Mouse (Mus musculus): Measurements from ENCODE around the gene Axl. TPM values are rescaled to one million over a fixed set of nuclear protein-coding genes. Genes with fewer than 3 reads are reported as not detected.

Gene Axl
- 4.9 to 6.4 TPM (median 5.8 TPM) in 3 replicates for total RNA-seq (2017)

GRCm38 (mm10) chr7:25788220-25789128 lies at the start of gene Axl:
Gene Axl, minus strand, starts transcription at chr7:25788705.
- no peak for ATAC-seq (replicated peaks; ENCODE audit: insufficient number of reproducible peaks, low FRiP score, low TSS enrichment, poor library complexity, severe bottlenecking)

DNA sequence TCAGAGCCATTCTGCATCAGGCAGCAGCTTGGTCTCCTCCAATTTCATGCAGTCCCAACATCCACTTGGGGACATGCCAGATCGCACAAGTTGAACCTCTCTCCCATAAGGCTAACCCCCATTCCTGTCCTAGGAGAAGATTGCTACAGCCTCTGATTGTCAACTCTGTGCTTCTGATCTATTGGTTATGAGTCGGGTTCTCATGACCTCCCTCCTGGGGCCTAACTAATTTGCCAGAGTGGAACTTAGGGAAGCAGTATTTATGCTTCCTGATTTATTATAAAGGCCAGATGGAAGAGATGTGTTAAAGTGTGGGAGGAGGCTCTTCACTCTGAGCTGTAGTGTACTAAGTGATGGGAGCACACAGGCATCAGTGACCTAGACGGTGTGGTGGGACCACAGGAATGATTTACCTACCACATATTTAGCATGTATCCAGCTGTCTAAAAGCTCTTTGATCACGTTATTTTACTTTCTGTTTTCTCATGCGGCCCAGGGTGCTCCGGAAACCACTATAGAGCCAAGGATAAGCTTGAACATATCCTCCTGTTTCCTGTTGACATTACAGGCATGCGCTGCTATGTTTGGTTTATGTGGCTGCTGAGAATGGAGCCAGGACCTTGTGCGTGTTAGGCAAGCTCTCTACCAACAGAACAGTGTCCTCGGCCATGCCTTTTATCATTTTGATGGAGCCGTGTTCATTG lies 46.8 kb upstream of the Axl start:
- no peak for ATAC-seq (replicated peaks; ENCODE audit: insufficient number of reproducible peaks, low FRiP score, low TSS enrichment, poor library complexity, severe bottlenecking)

DNA sequence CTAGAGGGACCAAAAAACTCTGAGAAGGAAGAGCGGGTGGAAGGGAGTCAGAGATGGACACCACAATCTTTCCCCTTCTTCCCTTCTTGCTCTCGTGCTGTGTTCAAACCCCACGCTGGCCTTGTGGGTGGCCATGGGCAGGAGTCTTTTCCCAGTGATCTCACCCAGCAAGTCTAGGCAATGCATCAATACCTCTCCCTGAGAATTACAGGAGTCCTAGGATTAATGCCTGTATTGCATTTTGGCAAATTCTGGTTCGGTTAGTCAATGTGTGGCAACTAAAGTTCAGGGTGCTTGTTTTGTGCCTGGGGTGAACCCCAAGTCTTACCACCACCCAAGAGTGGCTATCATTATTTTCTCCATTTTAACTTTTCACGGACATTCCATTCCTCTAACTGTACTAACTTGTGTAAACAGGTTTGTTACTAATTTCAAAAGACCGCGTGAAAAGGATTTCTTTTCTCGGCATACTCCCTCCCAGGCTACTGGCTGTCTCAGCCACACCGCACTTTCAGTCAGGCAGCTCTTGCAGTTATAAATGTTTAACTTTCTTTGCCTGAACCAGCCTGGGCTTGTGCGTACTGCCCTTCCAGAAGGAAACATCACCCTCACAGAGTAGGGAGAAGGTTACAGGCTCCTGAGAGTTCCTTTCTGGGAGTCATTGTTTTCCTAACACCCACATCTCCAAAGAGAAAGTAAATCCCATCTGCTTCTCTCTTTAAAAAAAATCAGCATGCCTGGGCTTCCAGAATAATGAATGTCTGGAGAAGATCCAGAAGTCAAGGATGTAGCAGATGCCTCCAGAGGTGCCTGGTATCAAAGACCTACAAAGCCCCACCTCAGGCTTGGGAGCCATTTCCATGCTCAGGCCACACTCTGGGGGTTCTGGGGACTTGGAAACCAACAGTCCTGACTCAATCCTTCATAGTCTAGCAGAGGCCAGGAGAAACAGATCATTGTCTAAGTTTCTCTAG lies 43.3 kb upstream of the Axl start:
- no peak for ATAC-seq (replicated peaks; ENCODE audit: insufficient number of reproducible peaks, low FRiP score, low TSS enrichment, poor library complexity, severe bottlenecking)

DNA sequence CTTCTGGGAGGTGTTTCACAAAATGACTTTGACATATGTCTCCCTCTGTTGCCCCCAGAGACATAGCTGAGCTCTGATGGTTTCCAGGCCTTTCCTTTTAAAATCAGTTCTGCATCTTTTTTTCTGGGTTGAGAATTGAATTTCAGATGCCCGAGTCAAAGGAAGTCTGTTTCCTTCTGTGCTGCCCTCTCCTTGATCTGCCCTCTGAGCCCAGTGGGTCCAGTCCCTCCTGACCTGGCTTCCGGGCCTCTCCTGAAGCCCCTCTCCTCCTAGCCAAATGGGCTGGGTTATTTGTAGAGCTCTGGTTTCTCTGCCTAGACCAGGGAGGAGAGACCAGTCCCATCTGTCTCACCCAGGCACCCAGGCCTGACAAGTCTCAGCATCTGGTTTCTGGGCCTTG lies 41.7 kb upstream of the Axl start:
- ATAC-seq (replicated peaks; ENCODE audit: insufficient number of reproducible peaks, low FRiP score, low TSS enrichment, poor library complexity, severe bottlenecking): no peak

GRCm38 (mm10) chr7:25827199-25827598 lies 38.7 kb upstream of the Axl start:
- ATAC-seq (replicated peaks; ENCODE audit: insufficient number of reproducible peaks, low FRiP score, low TSS enrichment, poor library complexity, severe bottlenecking): 0 out of 2 replicates have a peak, but pooled peaks have one; percentile 47

- ATAC-seq (replicated peaks; ENCODE audit: insufficient number of reproducible peaks, low FRiP score, low TSS enrichment, poor library complexity, severe bottlenecking): no peak
These were observed 37.5 kb upstream of the Axl start for GRCm38 (mm10) chr7:25826029-25826428.

DNA sequence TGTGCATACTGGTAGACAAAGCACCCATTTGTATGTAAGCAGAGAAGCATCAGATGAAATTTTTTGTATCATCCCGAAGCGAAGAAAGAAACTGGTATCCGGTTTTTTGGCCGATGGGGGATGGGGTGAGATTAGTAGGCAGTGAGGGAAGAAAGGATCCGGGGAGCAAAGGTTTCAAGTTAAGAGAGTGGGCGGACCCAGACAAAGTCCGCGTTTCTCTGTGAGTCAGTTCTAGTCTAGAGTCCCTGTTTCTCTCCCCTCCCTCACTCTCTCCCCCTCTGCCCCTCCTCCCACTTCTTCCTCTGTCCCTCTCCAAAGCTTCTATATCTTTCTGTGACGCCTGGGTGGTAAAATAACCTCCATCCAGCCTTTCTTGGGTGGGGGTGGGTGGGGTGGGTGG lies 36.5 kb upstream of the Axl start:
- no peak for ATAC-seq (replicated peaks; ENCODE audit: insufficient number of reproducible peaks, low FRiP score, low TSS enrichment, poor library complexity, severe bottlenecking)

DNA sequence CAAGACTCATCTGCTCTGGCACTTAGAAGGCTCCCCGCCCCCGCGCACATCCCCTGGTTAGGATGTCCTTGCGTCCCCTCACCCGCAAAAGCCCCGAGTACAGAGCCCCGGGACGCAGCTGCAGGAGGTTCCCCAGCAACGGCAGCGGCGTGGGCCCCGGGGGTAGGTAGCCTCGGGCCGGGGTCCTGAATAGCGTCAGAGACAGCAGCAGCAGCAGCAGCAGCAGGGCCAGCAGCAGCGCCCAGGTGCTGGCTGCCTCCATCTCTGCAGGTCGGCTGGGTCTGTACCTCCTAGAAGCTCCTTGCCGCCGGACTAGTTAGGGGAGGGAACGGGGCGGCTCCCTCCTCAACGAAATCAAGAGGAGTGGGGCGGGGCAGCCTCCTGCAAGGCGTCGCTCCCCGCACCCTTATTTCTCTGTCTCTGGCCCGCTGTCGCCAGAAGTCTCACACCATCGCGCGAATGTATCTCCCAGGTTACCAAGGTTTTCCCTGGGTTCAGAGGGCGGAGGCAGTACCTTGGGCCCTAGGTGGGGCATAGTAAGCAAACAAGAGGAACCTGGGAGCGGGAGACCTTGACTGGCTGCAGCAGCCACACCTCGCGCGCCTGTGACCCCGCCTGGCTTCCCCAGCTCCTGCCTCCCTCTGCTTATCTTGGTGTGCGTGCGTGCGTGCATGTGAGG lies 27.9 kb upstream of the Axl start, which contains the start of gene Cyp2s1:
Gene Cyp2s1 (minus strand): TSS at position 673 of the 679 bp plus-strand sequence.
- peak; percentile 28; the same call in 1 of the 2 replicates for ATAC-seq (replicated peaks; ENCODE audit: insufficient number of reproducible peaks, low FRiP score, low TSS enrichment, poor library complexity, severe bottlenecking)

GRCm38 (mm10) chr7:25815571-25815970 lies 27.1 kb upstream of the Axl start:
- ATAC-seq (replicated peaks; ENCODE audit: insufficient number of reproducible peaks, low FRiP score, low TSS enrichment, poor library complexity, severe bottlenecking): no peak

DNA sequence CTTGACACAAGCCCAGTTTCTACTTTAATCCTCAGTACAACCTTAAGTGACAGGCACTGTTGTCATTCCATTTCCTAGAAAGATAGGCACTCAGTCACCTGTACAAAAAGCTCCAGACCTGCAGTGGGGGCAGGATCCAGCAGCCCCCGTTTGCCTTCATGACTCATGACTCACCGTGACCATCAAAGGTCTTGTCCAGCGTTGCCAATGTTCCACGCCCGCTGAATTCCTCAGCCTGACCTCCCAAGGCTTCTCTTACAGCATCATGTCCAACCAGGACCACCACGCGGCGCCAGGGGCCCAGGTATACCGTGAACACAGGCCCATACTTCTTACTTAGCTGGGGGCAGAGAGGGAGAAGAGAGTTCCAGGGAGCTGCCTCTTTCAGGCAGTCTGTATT lies 26.2 kb upstream of the Axl start:
- ATAC-seq (replicated peaks; ENCODE audit: insufficient number of reproducible peaks, low FRiP score, low TSS enrichment, poor library complexity, severe bottlenecking): no peak

- ATAC-seq (replicated peaks; ENCODE audit: insufficient number of reproducible peaks, low FRiP score, low TSS enrichment, poor library complexity, severe bottlenecking): no peak
These were observed 23.7 kb upstream of the Axl start for GRCm38 (mm10) chr7:25812195-25812594.

DNA sequence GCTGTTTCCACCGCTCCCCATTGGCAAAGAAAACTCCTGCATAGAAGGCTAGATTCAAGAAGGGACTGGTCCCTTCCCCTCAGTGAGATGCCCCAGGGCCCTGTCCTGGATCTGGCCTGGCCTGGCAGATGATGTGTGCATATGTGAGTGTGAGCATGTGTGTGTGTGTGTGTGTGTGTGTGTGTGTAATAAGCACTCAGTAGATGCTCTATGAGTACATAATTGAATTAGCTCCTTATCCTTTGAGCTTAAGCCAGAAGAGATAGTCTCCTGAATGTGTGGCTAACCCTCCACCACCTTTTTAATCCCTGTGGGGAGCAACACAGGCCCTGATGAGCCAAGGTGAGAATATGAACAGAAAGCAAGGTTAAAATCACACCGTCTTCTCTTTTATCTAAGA lies 23.2 kb upstream of the Axl start:
- ATAC-seq (replicated peaks; ENCODE audit: insufficient number of reproducible peaks, low FRiP score, low TSS enrichment, poor library complexity, severe bottlenecking): no peak

- peak; percentile 57; the same call in 1 of the 2 replicates for ATAC-seq (replicated peaks; ENCODE audit: insufficient number of reproducible peaks, low FRiP score, low TSS enrichment, poor library complexity, severe bottlenecking)
These were observed 17.3 kb upstream of the Axl start for GRCm38 (mm10) chr7:25805631-25806343.

- ATAC-seq (replicated peaks; ENCODE audit: insufficient number of reproducible peaks, low FRiP score, low TSS enrichment, poor library complexity, severe bottlenecking): no peak
These were observed 16.3 kb upstream of the Axl start for GRCm38 (mm10) chr7:25804792-25805191.

GRCm38 (mm10) chr7:25803460-25803859 lies 15.0 kb upstream of the Axl start:
- ATAC-seq (replicated peaks; ENCODE audit: insufficient number of reproducible peaks, low FRiP score, low TSS enrichment, poor library complexity, severe bottlenecking): no peak

DNA sequence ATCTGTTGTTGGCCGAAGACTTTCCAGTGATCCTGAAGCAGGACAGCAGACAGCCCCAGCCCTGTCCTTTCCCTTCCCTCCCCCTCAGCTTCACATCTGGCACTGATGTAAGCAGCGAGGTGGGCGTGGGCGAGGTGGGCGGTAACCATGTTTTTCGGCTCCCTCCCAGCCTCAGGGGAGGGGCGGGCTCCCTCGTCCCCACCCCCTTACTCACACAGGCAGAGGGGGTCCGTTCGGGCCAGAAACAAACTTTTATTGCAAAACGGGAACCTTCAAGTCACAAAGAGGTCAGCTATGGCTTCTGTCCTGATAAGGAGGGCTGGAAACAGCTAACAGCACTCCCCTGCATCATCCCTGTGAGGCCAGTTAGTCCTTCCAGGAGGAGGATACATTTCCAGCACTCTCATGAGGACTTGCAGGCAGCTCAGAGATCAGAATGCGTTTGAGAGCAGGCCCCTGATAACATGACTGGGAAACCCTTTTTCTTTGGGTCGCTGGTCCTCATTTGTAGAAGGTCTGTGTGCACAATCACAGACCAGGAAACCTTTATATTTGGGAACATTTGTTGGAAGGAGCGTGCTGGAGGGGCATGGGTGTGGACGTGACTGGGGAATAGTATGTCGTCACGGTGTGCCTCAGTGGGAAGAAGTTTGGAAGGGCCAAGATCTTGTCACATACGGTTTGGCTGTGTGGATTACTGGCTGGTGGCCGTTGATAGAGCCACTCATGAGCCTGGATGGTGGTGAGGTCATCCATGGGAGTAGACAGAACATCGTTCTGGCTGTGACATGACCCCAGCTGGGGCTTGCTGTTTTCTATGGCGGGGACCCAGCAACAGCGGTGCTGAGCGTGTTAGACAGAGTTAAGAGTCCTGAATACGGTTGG lies 14.0 kb upstream of the Axl start:
- no peak for ATAC-seq (replicated peaks; ENCODE audit: insufficient number of reproducible peaks, low FRiP score, low TSS enrichment, poor library complexity, severe bottlenecking)

DNA sequence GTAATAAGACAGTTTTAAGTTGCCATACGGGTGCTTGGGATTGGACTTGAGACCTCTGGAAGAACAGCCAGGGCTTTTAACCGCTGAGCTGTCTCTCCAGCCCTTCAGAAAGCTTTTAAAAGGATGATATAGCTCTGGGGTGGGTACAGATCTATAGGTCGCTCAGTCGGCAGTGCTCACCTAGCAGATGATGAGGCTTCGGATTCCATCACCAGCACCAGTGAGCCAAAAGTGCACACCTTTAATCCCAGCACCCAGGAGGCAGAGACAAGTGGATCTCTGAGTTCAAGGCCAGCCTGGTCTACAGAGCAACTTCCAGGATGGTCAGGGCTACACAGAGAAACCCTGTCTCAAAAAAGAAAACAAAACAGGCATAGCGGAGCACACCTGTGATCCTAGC lies 12.5 kb upstream of the Axl start:
- no peak for ATAC-seq (replicated peaks; ENCODE audit: insufficient number of reproducible peaks, low FRiP score, low TSS enrichment, poor library complexity, severe bottlenecking)

Measured in monocyte, adult 5-6 weeks (primary cell).